Mouse (Mus musculus): ENCODE measurements around the gene 4931428L18Rik. TPM values are rescaled to one million over a fixed set of nuclear protein-coding genes. Genes with fewer than 3 reads are reported as not detected.
"Not testable (repeated sequence)": the region's sequence is repeated elsewhere in the genome, so short reads cannot be mapped to it uniquely, and the experiment has no call there.

4931428L18Rik gene
- total RNA-seq, 2 experiments from 2014 or later = not detected

GRCm38 (mm10) chr1:31072523-31073370 lies 149.7 kb downstream of the 4931428L18Rik start:
- intact Hi-C loops (cut with DNase I) = no loop called here
- no peak for DNase-seq (ENCODE audit: low spot score in 2 of 2)

- no peak for DNase-seq (ENCODE audit: low spot score in 2 of 2)
- intact Hi-C loops (cut with DNase I) = no loop called here
Measured at GRCm38 (mm10) chr1:31071209-31071608, 151.3 kb downstream of the 4931428L18Rik start.

GRCm38 (mm10) chr1:31064817-31065740 lies 157.4 kb downstream of the 4931428L18Rik start:
- intact Hi-C loops (cut with DNase I) = no loop called here
- peak; percentile 45 to 47 for DNase-seq (ENCODE audit: low spot score in 2 of 2)

GRCm38 (mm10) chr1:31059806-31060205 lies 162.7 kb downstream of the 4931428L18Rik start:
- intact Hi-C loops (cut with DNase I) = no loop called here
- no peak for DNase-seq (ENCODE audit: low spot score in 2 of 2)

- peak in 1 of 2 experiments; percentile 4 for DNase-seq (ENCODE audit: low spot score in 2 of 2)
- intact Hi-C loops (cut with DNase I) = no loop called here
Measured at GRCm38 (mm10) chr1:31058861-31059351, 163.6 kb downstream of the 4931428L18Rik start.

- intact Hi-C loops (cut with DNase I) = no loop called here
- no peak for DNase-seq (ENCODE audit: low spot score in 2 of 2)
Measured at GRCm38 (mm10) chr1:31058196-31058595, 164.3 kb downstream of the 4931428L18Rik start.

GRCm38 (mm10) chr1:31051370-31051921 lies 171.0 kb downstream of the 4931428L18Rik start:
- no peak for DNase-seq (ENCODE audit: low spot score in 2 of 2)
- intact Hi-C loops (cut with DNase I) = no loop called here

GRCm38 (mm10) chr1:31049954-31050652 lies 172.4 kb downstream of the 4931428L18Rik start:
- DNase-seq (ENCODE audit: low spot score in 2 of 2) = no peak
- intact Hi-C loops (cut with DNase I) = no loop called here

- intact Hi-C loops (cut with DNase I) = no loop called here
- DNase-seq (ENCODE audit: low spot score in 2 of 2) = no peak
Measured at GRCm38 (mm10) chr1:31043208-31043607, 179.3 kb downstream of the 4931428L18Rik start.

GRCm38 (mm10) chr1:31042793-31043192 lies 179.7 kb downstream of the 4931428L18Rik start:
- no peak for DNase-seq (ENCODE audit: low spot score in 2 of 2)

GRCm38 (mm10) chr1:31033851-31034534 lies 188.5 kb downstream of the 4931428L18Rik start:
- intact Hi-C loops (cut with DNase I) = no loop called here
- no peak for DNase-seq (ENCODE audit: low spot score in 2 of 2)

More at GRCm38 (mm10) chr1:31042793-31043192, 179.7 kb downstream of the 4931428L18Rik start:
- intact Hi-C loops (cut with DNase I) = no loop called here

- intact Hi-C loops (cut with DNase I) = no loop called here
- no peak for DNase-seq (ENCODE audit: low spot score in 2 of 2)
Measured at GRCm38 (mm10) chr1:31032351-31032750, 190.1 kb downstream of the 4931428L18Rik start.

- intact Hi-C loops (cut with DNase I) = no loop called here
- no peak for DNase-seq (ENCODE audit: low spot score in 2 of 2)
Measured at GRCm38 (mm10) chr1:31023173-31023572, 199.3 kb downstream of the 4931428L18Rik start.

GRCm38 (mm10) chr1:31019283-31019682 lies 203.2 kb downstream of the 4931428L18Rik start:
- no peak for DNase-seq (ENCODE audit: low spot score in 2 of 2)

GRCm38 (mm10) chr1:31017377-31017776 lies 205.1 kb downstream of the 4931428L18Rik start:
- intact Hi-C loops (cut with DNase I) = no loop called here
- DNase-seq (ENCODE audit: low spot score in 2 of 2) = no peak

More at GRCm38 (mm10) chr1:31019283-31019682, 203.2 kb downstream of the 4931428L18Rik start:
- intact Hi-C loops (cut with DNase I) = no loop called here

- no peak for DNase-seq (ENCODE audit: low spot score in 2 of 2)
- intact Hi-C loops (cut with DNase I) = no loop called here
Measured at GRCm38 (mm10) chr1:31016068-31016467, 206.4 kb downstream of the 4931428L18Rik start.

GRCm38 (mm10) chr1:31015261-31015660 lies 207.2 kb downstream of the 4931428L18Rik start:
- intact Hi-C loops (cut with DNase I) = no loop called here
- DNase-seq (ENCODE audit: low spot score in 2 of 2) = no peak

- DNase-seq (ENCODE audit: low spot score in 2 of 2); intact Hi-C loops (cut with DNase I): not testable (repeated sequence)
Measured at GRCm38 (mm10) chr1:30977868-30978267, 244.6 kb downstream of the 4931428L18Rik start, which contains the start of gene AC153137.1. Gene AC153137.1, minus strand, starts transcription at chr1:30977968.
